Mouse (Mus musculus): ENCODE measurements around the gene Hspg2. TPM values are rescaled to one million over a fixed set of nuclear protein-coding genes. Genes with fewer than 3 reads are reported as not detected.

Gene Hspg2
- polyA plus RNA-seq, 1 experiment from 2014 or later = 40.6 TPM

GRCm38 (mm10) chr4:137593601-137594495 lies 125.3 kb downstream of the Hspg2 start, which contains the start of gene Usp48:
Usp48 (plus strand) TSS chr4:137593755.
- under 1% methylated on average over 91 of the region's 92 CpGs for WGBS
- peak within 1 kb of the TSS; percentile 100 for H3K27ac ChIP-seq
- H3K4me2 ChIP-seq = peak within 1 kb of the TSS; percentile 69
- ATAC-seq (ENCODE audit: insufficient number of reproducible peaks, low FRiP score, low TSS enrichment, low read depth) = peak; percentile 96
- H3K9me3 ChIP-seq = no peaks in the 10 kb centered on the region
- peak within 1 kb of the TSS; percentile 96 for H3K4me3 ChIP-seq
- peak within 1 kb of the TSS; percentile 89 for H3K9ac ChIP-seq
- H3K27me3 ChIP-seq = no peaks in the 10 kb centered on the region
- no peaks in the 10 kb centered on the region for H3K36me3 ChIP-seq
- peaks cover 33% of the 10 kb centered on the region for H3K4me1 ChIP-seq

GRCm38 (mm10) chr4:137594496-137595270 lies 126.1 kb downstream of the Hspg2 start:
- no peaks in the 10 kb centered on the region for H3K36me3 ChIP-seq

GRCm38 (mm10) chr4:137597098-137597630 lies 128.6 kb downstream of the Hspg2 start:
- Histone ChIP-seq H3K27me3 (no peaks in the 10 kb centered on the region), H3K4me2 (no peak overlapping the region), H3K27ac (no peak overlapping the region), H3K4me1 (peaks cover 45% of the 10 kb centered on the region), H3K4me3 (no peak overlapping the region), H3K9ac (no peak overlapping the region), H3K9me3 (no peaks in the 10 kb centered on the region), H3K36me3 (no peaks in the 10 kb centered on the region)
- ATAC-seq (ENCODE audit: insufficient number of reproducible peaks, low FRiP score, low TSS enrichment, low read depth) = no peak
- WGBS = 92% methylated on average over 4 of the region's 4 CpGs

More at GRCm38 (mm10) chr4:137594496-137595270, 126.1 kb downstream of the Hspg2 start:
- H3K27me3 ChIP-seq = no peaks in the 10 kb centered on the region
- H3K4me1 ChIP-seq = peaks cover 42% of the 10 kb centered on the region
- H3K27ac ChIP-seq = peak overlapping the region; percentile 100
- no peaks in the 10 kb centered on the region for H3K9me3 ChIP-seq
- peak overlapping the region; percentile 69 for H3K4me2 ChIP-seq
- peak overlapping the region; percentile 89 for H3K9ac ChIP-seq
- WGBS = 2% methylated on average over 40 of the region's 40 CpGs
- ATAC-seq (ENCODE audit: insufficient number of reproducible peaks, low FRiP score, low TSS enrichment, low read depth) = no peak
- H3K4me3 ChIP-seq = peak overlapping the region; percentile 96

GRCm38 (mm10) chr4:137598577-137598976 lies 130.0 kb downstream of the Hspg2 start:
- WGBS = 82% methylated on average over 5 of the region's 5 CpGs
- Histone ChIP-seq H3K9me3 (no peaks in the 10 kb centered on the region), H3K27ac (no peak overlapping the region), H3K27me3 (no peaks in the 10 kb centered on the region), H3K9ac (no peak overlapping the region), H3K4me1 (peaks cover 47% of the 10 kb centered on the region), H3K36me3 (no peaks in the 10 kb centered on the region), H3K4me2 (no peak overlapping the region), H3K4me3 (no peak overlapping the region)
- ATAC-seq (ENCODE audit: insufficient number of reproducible peaks, low FRiP score, low TSS enrichment, low read depth) = no peak

GRCm38 (mm10) chr4:137603449-137604171 lies 135.0 kb downstream of the Hspg2 start:
- peaks cover 16% of the 10 kb centered on the region for H3K4me1 ChIP-seq
- H3K27me3 ChIP-seq = no peaks in the 10 kb centered on the region
- H3K36me3 ChIP-seq = peaks cover 42% of the 10 kb centered on the region
- WGBS = 84% methylated on average over 11 of the region's 11 CpGs
- ATAC-seq (ENCODE audit: insufficient number of reproducible peaks, low FRiP score, low TSS enrichment, low read depth) = no peak
- no peaks in the 10 kb centered on the region for H3K9me3 ChIP-seq
- no peak overlapping the region for H3K4me3 ChIP-seq
- no peak overlapping the region for H3K4me2 ChIP-seq
- H3K27ac ChIP-seq = no peak overlapping the region
- no peak overlapping the region for H3K9ac ChIP-seq

- ATAC-seq (ENCODE audit: insufficient number of reproducible peaks, low FRiP score, low TSS enrichment, low read depth) = no peak
- 99% methylated on average over 2 of the region's 2 CpGs for WGBS
- Histone ChIP-seq H3K9me3 (no peaks in the 10 kb centered on the region), H3K4me2 (no peak overlapping the region), H3K27me3 (no peaks in the 10 kb centered on the region), H3K9ac (no peak overlapping the region), H3K4me3 (no peak overlapping the region), H3K27ac (no peak overlapping the region), H3K4me1 (peaks cover 2% of the 10 kb centered on the region; the same call in 1 of the 2 replicates), H3K36me3 (peaks cover 76% of the 10 kb centered on the region)
These were observed 138.5 kb downstream of the Hspg2 start for GRCm38 (mm10) chr4:137607023-137607422.

- no peak for ATAC-seq (ENCODE audit: insufficient number of reproducible peaks, low FRiP score, low TSS enrichment, low read depth)
- no peak overlapping the region for H3K4me2 ChIP-seq
- H3K4me1 ChIP-seq = no peaks in the 10 kb centered on the region
- H3K4me3 ChIP-seq = no peak overlapping the region
- 81% methylated on average over 7 of the region's 7 CpGs for WGBS
- no peaks in the 10 kb centered on the region for H3K27me3 ChIP-seq
- no peaks in the 10 kb centered on the region for H3K9me3 ChIP-seq
- no peak overlapping the region for H3K27ac ChIP-seq
- peaks cover 98% of the 10 kb centered on the region for H3K36me3 ChIP-seq
- H3K9ac ChIP-seq = no peak overlapping the region
These were observed 140.7 kb downstream of the Hspg2 start for GRCm38 (mm10) chr4:137609281-137609680.

GRCm38 (mm10) chr4:137609702-137610101 lies 141.1 kb downstream of the Hspg2 start:
- no peaks in the 10 kb centered on the region for H3K9me3 ChIP-seq
- H3K27ac ChIP-seq = no peak overlapping the region
- H3K4me2 ChIP-seq = no peak overlapping the region
- peaks cover 98% of the 10 kb centered on the region for H3K36me3 ChIP-seq
- no peak for ATAC-seq (ENCODE audit: insufficient number of reproducible peaks, low FRiP score, low TSS enrichment, low read depth)
- no peaks in the 10 kb centered on the region for H3K27me3 ChIP-seq
- no peak overlapping the region for H3K9ac ChIP-seq
- 79% methylated on average over 7 of the region's 7 CpGs for WGBS
- H3K4me1 ChIP-seq = no peaks in the 10 kb centered on the region
- no peak overlapping the region for H3K4me3 ChIP-seq

GRCm38 (mm10) chr4:137610256-137610655 lies 141.7 kb downstream of the Hspg2 start:
- Histone ChIP-seq H3K27me3 (no peaks in the 10 kb centered on the region), H3K9me3 (no peaks in the 10 kb centered on the region), H3K27ac (no peak overlapping the region), H3K4me1 (no peaks in the 10 kb centered on the region), H3K4me3 (no peak overlapping the region), H3K9ac (no peak overlapping the region), H3K4me2 (no peak overlapping the region), H3K36me3 (peaks cover 96% of the 10 kb centered on the region)
- no peak for ATAC-seq (ENCODE audit: insufficient number of reproducible peaks, low FRiP score, low TSS enrichment, low read depth)
- 74% methylated on average over 15 of the region's 15 CpGs for WGBS
